Mouse (Mus musculus) CD4-positive helper T cell, adult 2 months (primary cell): ENCODE data around the gene Homer2.

Experiments used
- DNase-seq: peaks from one replicate; pipeline ENCODE4 v3.0.0-alpha.2; 2012; ENCODE audit warnings: low read depth, missing footprints, low spot score

The Homer2 gene

GRCm38 (mm10) chr7:81698357-81698756 lies 9.0 kb downstream of the Homer2 start:
- DNase-seq: no peak

GRCm38 (mm10) chr7:81697954-81698353 lies 9.4 kb downstream of the Homer2 start:
- no peak for DNase-seq

- no peak for DNase-seq
Measured at GRCm38 (mm10) chr7:81695763-81696533, 11.4 kb downstream of the Homer2 start.

- no peak for DNase-seq
Measured at GRCm38 (mm10) chr7:81691067-81691466, 16.3 kb downstream of the Homer2 start.

GRCm38 (mm10) chr7:81689116-81689681 lies 18.1 kb downstream of the Homer2 start:
- no peak for DNase-seq

GRCm38 (mm10) chr7:81688378-81688777 lies 18.9 kb downstream of the Homer2 start:
- DNase-seq: no peak

GRCm38 (mm10) chr7:81687684-81688316 lies 19.5 kb downstream of the Homer2 start:
- no peak for DNase-seq

- no peak for DNase-seq
Measured at GRCm38 (mm10) chr7:81685375-81685774, 22.0 kb downstream of the Homer2 start.

- DNase-seq: no peak
Measured at GRCm38 (mm10) chr7:81683779-81684422, 23.4 kb downstream of the Homer2 start.

- DNase-seq: no peak
Measured at GRCm38 (mm10) chr7:81681386-81681785, 25.9 kb downstream of the Homer2 start.

- DNase-seq: no peak
Measured at GRCm38 (mm10) chr7:81673359-81674013, 33.8 kb downstream of the Homer2 start.

GRCm38 (mm10) chr7:81672735-81673291 lies 34.5 kb downstream of the Homer2 start:
- DNase-seq: peak; percentile 8

GRCm38 (mm10) chr7:81667156-81667555 lies 40.2 kb downstream of the Homer2 start:
- DNase-seq: no peak

- no peak for DNase-seq
Measured at GRCm38 (mm10) chr7:81666585-81666984, 40.7 kb downstream of the Homer2 start.

- no peak for DNase-seq
Measured at GRCm38 (mm10) chr7:81663057-81663456, 44.3 kb downstream of the Homer2 start.

GRCm38 (mm10) chr7:81657631-81658347 lies 49.5 kb downstream of the Homer2 start:
- no peak for DNase-seq

- no peak for DNase-seq
Measured at GRCm38 (mm10) chr7:81657055-81657454, 50.3 kb downstream of the Homer2 start.

GRCm38 (mm10) chr7:81656635-81657034 lies 50.7 kb downstream of the Homer2 start:
- no peak for DNase-seq

- DNase-seq: no peak
Measured at GRCm38 (mm10) chr7:81654946-81655718, 52.2 kb downstream of the Homer2 start.

- DNase-seq: no peak
Measured at GRCm38 (mm10) chr7:81653988-81654387, 53.3 kb downstream of the Homer2 start.
